Mouse (Mus musculus) lung, postnatal 0 days (tissue): ENCODE data around the gene Ccdc82. TPM values are rescaled to one million over a fixed set of nuclear protein-coding genes. Genes with fewer than 3 reads are reported as not detected.

Experiments used
- ATAC-seq: fragments of 200-750 bp; cut with Nextera tagmentation; 2 replicates; pipeline ENCODE4 v1.8.0; 2017; ENCODE audit warnings: moderate library complexity
- DNase-seq: peaks from one replicate; pipeline ENCODE4 v3.0.0-alpha.2; 2016; ENCODE audit warnings: low spot score
- H3K27ac ChIP-seq: fragments of 300-500 bp; sonication (generic); 2 replicates; pipeline ENCODE4 v1.5.1; 2014; ENCODE audit warnings: antibody characterized with exemption, mild to moderate bottlenecking, low read length, mixed read lengths
- H3K27me3 ChIP-seq: fragments of 300-500 bp; sonication (generic); replicated peaks from 2 replicates; pipeline ENCODE4 v1.6.1; 2014; ENCODE audit warnings: low read length, mixed read lengths; ENCODE audit not compliant: insufficient read depth
- H3K36me3 ChIP-seq: fragments of 300-500 bp; sonication (generic); 2 replicates; pipeline ENCODE4 v1.6.1; 2014; ENCODE audit warnings: low read length, mixed read lengths; ENCODE audit not compliant: insufficient read depth
- H3K4me1 ChIP-seq: fragments of 300-500 bp; sonication (generic); 2 replicates; pipeline ENCODE4 v1.6.1; 2014; ENCODE audit warnings: antibody characterized with exemption, low read depth, low read length, mixed read lengths; ENCODE audit not compliant: insufficient read depth
- H3K4me2 ChIP-seq: fragments of 300-500 bp; sonication (generic); replicated peaks from 2 replicates; pipeline ENCODE4 v1.6.1; 2014; ENCODE audit warnings: low read depth, mild to moderate bottlenecking, low read length, moderate library complexity, mixed read lengths
- H3K4me3 ChIP-seq: fragments of 300-500 bp; sonication (generic); 2 replicates; pipeline ENCODE4 v1.5.1; 2014; ENCODE audit warnings: low read depth, low read length
- H3K9ac ChIP-seq: fragments of 300-500 bp; sonication (generic); replicated peaks from 2 replicates; pipeline ENCODE4 v1.6.1; 2014; ENCODE audit warnings: low read depth, mild to moderate bottlenecking
- H3K9me3 ChIP-seq: fragments of 300-500 bp; sonication (generic); 2 replicates; pipeline ENCODE4 v1.6.1; 2016; ENCODE audit warnings: low read length, mixed read lengths
- CTCF ChIP-seq: IDR thresholded peaks from 2 replicates; pipeline ENCODE4 v1.5.1; 2016; ENCODE audit warnings: antibody characterized with exemption, mild to moderate bottlenecking
- EP300 ChIP-seq: IDR thresholded peaks from 2 replicates; pipeline ENCODE4 v1.6.1; 2016; ENCODE audit warnings: antibody characterized with exemption, mild to moderate bottlenecking, control low read depth
- WGBS: fragments of 180-500 bp; shearing (Covaris S2); extraction: QIAGEN DNeasy Blood & Tissue Kit; methylation state at CpG from one replicate; pipeline ENCODE4 v1.1.7; 2014; 5-methylcytosine and 5-hydroxymethylcytosine counted together
- polyA plus RNA-seq: library from polyadenylated mRNA; unstranded; fragments of >200 nt; fragmentation: Nextera tagmentation; extraction: Ambion mirVana; gene quantifications from 2 replicates; pipeline ENCODE4 v1.2.1, GENCODE M21; 2015

Ccdc82 gene
- polyA plus RNA-seq, 1 experiment from 2014 or later, result 7.4 TPM

- no peak for DNase-seq
- Histone ChIP-seq H3K9me3 (no peaks in the 10 kb centered on the region), H3K36me3 (no peaks in the 10 kb centered on the region), H3K4me2 (peak overlapping the region; percentile 75; the same call in 1 of the 2 replicates), H3K4me1 (peaks cover 47% of the 10 kb centered on the region), H3K27me3 (no peaks in the 10 kb centered on the region), H3K27ac (no peak overlapping the region), H3K4me3 (no peak overlapping the region), H3K9ac (no peak overlapping the region)
- 36% methylated on average over 6 of the region's 6 CpGs for WGBS
- TF ChIP-seq CTCF, result no peak
- TF ChIP-seq EP300, result no peak
- ATAC-seq, result no peak
Observed at GRCm38 (mm10) chr9:13302183-13302825, 55.5 kb downstream of the Ccdc82 start.

- ATAC-seq (no peak), DNase-seq (no peak)
- TF ChIP-seq EP300 (no peak), CTCF (no peak)
- no peaks in the 10 kb centered on the region for H3K36me3 ChIP-seq
- peaks cover 47% of the 10 kb centered on the region for H3K4me1 ChIP-seq
- no peaks in the 10 kb centered on the region for H3K9me3 ChIP-seq
- no peak overlapping the region for H3K27ac ChIP-seq
- 87% methylated on average over 5 of the region's 5 CpGs for WGBS
- no peak overlapping the region for H3K4me2 ChIP-seq
- no peak overlapping the region for H3K9ac ChIP-seq
- H3K4me3 ChIP-seq, result no peak overlapping the region
- no peaks in the 10 kb centered on the region for H3K27me3 ChIP-seq
Observed at GRCm38 (mm10) chr9:13303099-13303771, 56.5 kb downstream of the Ccdc82 start.

- 5% methylated on average over 6 of the region's 6 CpGs for WGBS
- Histone ChIP-seq H3K4me3 (no peak overlapping the region), H3K27ac (0 out of 2 replicates have a peak overlapping the region, but pooled peaks have one; percentile 26), H3K36me3 (no peaks in the 10 kb centered on the region), H3K27me3 (no peaks in the 10 kb centered on the region), H3K9ac (no peak overlapping the region), H3K4me2 (peak overlapping the region; percentile 32), H3K4me1 (peaks cover 42% of the 10 kb centered on the region), H3K9me3 (no peaks in the 10 kb centered on the region)
- TF ChIP-seq EP300 (no peak; the same call in none of the 2 replicates), CTCF (no peak; the same call in 1 of the 2 replicates)
- peak; percentile 77 for ATAC-seq
- DNase-seq, result peak; percentile 73
Observed at GRCm38 (mm10) chr9:13303976-13304375, 57.2 kb downstream of the Ccdc82 start.

GRCm38 (mm10) chr9:13306471-13306870, 59.7 kb downstream of the Ccdc82 start:
- Histone ChIP-seq H3K27ac (no peak overlapping the region), H3K4me3 (no peak overlapping the region), H3K9me3 (no peaks in the 10 kb centered on the region), H3K36me3 (no peaks in the 10 kb centered on the region), H3K27me3 (no peaks in the 10 kb centered on the region), H3K4me1 (peaks cover 18% of the 10 kb centered on the region; the same call in 1 of the 2 replicates), H3K9ac (no peak overlapping the region), H3K4me2 (no peak overlapping the region)
- no peak for DNase-seq
- no peak for TF ChIP-seq EP300
- TF ChIP-seq CTCF, result no peak
- no peak for ATAC-seq
- 84% methylated on average over 3 of the region's 3 CpGs for WGBS

- ATAC-seq (no peak), DNase-seq (no peak)
- H3K4me1 ChIP-seq, result peaks cover 12% of the 10 kb centered on the region; the same call in 1 of the 2 replicates
- no peaks in the 10 kb centered on the region for H3K27me3 ChIP-seq
- no peak overlapping the region for H3K9ac ChIP-seq
- no peaks in the 10 kb centered on the region for H3K9me3 ChIP-seq
- TF ChIP-seq EP300, result no peak
- no peak for TF ChIP-seq CTCF
- no peak overlapping the region for H3K27ac ChIP-seq
- H3K36me3 ChIP-seq, result no peaks in the 10 kb centered on the region
- no peak overlapping the region for H3K4me3 ChIP-seq
- 60% methylated on average over 4 of the region's 4 CpGs for WGBS
- H3K4me2 ChIP-seq, result no peak overlapping the region
Observed at GRCm38 (mm10) chr9:13307226-13307625, 60.5 kb downstream of the Ccdc82 start.

GRCm38 (mm10) chr9:13308718-13309117, 62.0 kb downstream of the Ccdc82 start:
- Histone ChIP-seq H3K9me3 (no peaks in the 10 kb centered on the region), H3K4me3 (no peak overlapping the region), H3K27ac (no peak overlapping the region), H3K4me1 (peaks cover 10% of the 10 kb centered on the region; the same call in 1 of the 2 replicates), H3K36me3 (no peaks in the 10 kb centered on the region), H3K4me2 (no peak overlapping the region), H3K9ac (no peak overlapping the region), H3K27me3 (no peaks in the 10 kb centered on the region)
- no peak for DNase-seq
- TF ChIP-seq EP300 (no peak), CTCF (no peak)
- WGBS, result 87% methylated on average over 8 of the region's 8 CpGs
- no peak for ATAC-seq
